Mouse (Mus musculus) forebrain, postnatal 0 days (tissue): Measurements from ENCODE around the gene Epb41l3. TPM values are rescaled to one million over a fixed set of nuclear protein-coding genes. Genes with fewer than 3 reads are reported as not detected.
A peak's percentile ranks its signal among the peaks of the same experiment; 100 is the strongest.

Experiments
- ATAC-seq: fragments of 200-750 bp; cut with Nextera tagmentation; 2 replicates; pipeline ENCODE4 v1.8.0; 2017; ENCODE audit warnings: mild to moderate bottlenecking, moderate library complexity
- DNase-seq: peaks from one replicate; pipeline ENCODE4 v3.0.0-alpha.2; 2015
- H3K27ac ChIP-seq: fragments of 300-500 bp; sonication (generic); 2 replicates; pipeline ENCODE4 v1.5.1; 2014; ENCODE audit warnings: low read depth, mild to moderate bottlenecking, antibody characterized with exemption, low read length, moderate library complexity, mixed read lengths
- H3K27me3 ChIP-seq: fragments of 300-500 bp; sonication (generic); 2 replicates; pipeline ENCODE4 v1.6.1; 2014; ENCODE audit warnings: mild to moderate bottlenecking, low read length, mixed read lengths; ENCODE audit not compliant: insufficient read depth
- H3K36me3 ChIP-seq: fragments of 300-500 bp; sonication (generic); 2 replicates; pipeline ENCODE4 v1.6.1; 2014; ENCODE audit warnings: mild to moderate bottlenecking, moderate library complexity; ENCODE audit not compliant: insufficient read depth
- H3K4me1 ChIP-seq: fragments of 300-500 bp; sonication (generic); 2 replicates; pipeline ENCODE4 v1.6.1; 2014; ENCODE audit warnings: antibody characterized with exemption; ENCODE audit not compliant: insufficient read depth
- H3K4me2 ChIP-seq: fragments of 300-500 bp; sonication (generic); 2 replicates; pipeline ENCODE4 v1.6.1; 2014; ENCODE audit warnings: low read depth, mild to moderate bottlenecking, moderate library complexity
- H3K4me3 ChIP-seq: fragments of 300-500 bp; sonication (generic); 2 replicates; pipeline ENCODE4 v1.5.1; 2014; ENCODE audit warnings: low read depth, low read length, mixed read lengths
- H3K9ac ChIP-seq: fragments of 300-500 bp; sonication (generic); 2 replicates; pipeline ENCODE4 v1.6.1; 2014; ENCODE audit warnings: mild to moderate bottlenecking
- H3K9me3 ChIP-seq: fragments of 300-500 bp; sonication (generic); 2 replicates; pipeline ENCODE4 v1.6.1; 2016; ENCODE audit warnings: low read length
- CTCF ChIP-seq: sonication (generic); IDR thresholded peaks from 2 replicates; pipeline ENCODE4 v1.5.1; 2016; ENCODE audit warnings: antibody characterized with exemption, control low read depth, low read depth
- WGBS: fragments of 180-500 bp; shearing (Covaris S2); extraction: QIAGEN DNeasy Blood & Tissue Kit; methylation state at CpG from one replicate; pipeline ENCODE4 v1.1.7; 2014; 5-methylcytosine and 5-hydroxymethylcytosine counted together
- polyA plus RNA-seq: library from polyadenylated mRNA; unstranded; fragments of >200 nt; fragmentation: Nextera tagmentation; extraction: Ambion mirVana; gene quantifications from 2 replicates; pipeline ENCODE4 v1.2.1, GENCODE M21; 2015
- total RNA-seq: library from RNA; depleted of rRNA; stranded (reverse); fragments of >200 nt; gene quantifications from 2 replicates; pipeline ENCODE4 v1.2.3, GENCODE M21; 2014

Epb41l3 gene
- total and polyA plus RNA-seq, 2 experiments from 2014 or later, result 54.1 to 68.6 TPM

DNA sequence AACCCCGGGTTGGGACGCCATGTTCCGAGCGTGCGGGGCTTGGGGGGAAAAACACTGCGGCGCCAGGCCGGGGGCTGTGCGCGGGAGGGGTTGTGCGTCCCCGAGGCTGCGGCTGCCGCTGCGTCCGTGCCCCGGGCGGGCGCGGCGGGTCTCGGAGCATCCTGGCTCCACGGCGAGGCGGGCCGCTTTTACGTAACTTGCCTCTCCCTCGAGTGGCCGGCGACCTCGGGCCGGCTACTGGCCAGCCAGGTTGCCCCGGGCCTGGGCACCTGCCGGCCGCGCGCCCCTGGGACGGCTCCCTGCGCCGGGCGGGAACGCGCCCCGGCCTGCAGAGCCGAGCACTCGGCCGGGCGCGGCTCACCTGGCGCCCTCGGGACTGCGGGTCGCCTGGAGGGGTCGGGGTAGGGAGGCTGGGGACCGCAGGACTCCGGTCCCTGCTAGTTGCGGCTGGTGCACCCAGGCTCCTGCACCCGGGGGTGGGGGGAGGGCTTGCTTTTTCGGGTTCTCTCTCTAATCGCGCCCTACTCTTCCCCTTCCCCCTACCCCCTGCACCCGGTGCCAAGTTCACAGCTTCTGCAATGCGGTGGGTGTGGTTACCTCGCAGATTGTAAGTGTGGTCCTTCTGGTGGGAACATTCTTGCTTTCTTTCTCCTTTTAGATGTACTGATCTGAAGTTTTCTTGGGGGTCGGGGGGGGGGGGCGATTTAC is 81.8 kb downstream of the Epb41l3 start:
- no peaks in the 10 kb centered on the region for H3K9me3 ChIP-seq
- under 1% methylated on average over 62 of the region's 66 CpGs for WGBS
- no peaks in the 10 kb centered on the region for H3K27me3 ChIP-seq
- ATAC-seq, result peak; percentile 75
- peak; percentile 59 for DNase-seq
- H3K4me2 ChIP-seq, result peak overlapping the region; percentile 80
- H3K9ac ChIP-seq, result peak overlapping the region; percentile 85
- peak overlapping the region; percentile 57 for H3K4me3 ChIP-seq
- H3K36me3 ChIP-seq, result no peaks in the 10 kb centered on the region
- H3K27ac ChIP-seq, result peak overlapping the region; percentile 74
- TF ChIP-seq CTCF, result no peak
- no peaks in the 10 kb centered on the region for H3K4me1 ChIP-seq

DNA sequence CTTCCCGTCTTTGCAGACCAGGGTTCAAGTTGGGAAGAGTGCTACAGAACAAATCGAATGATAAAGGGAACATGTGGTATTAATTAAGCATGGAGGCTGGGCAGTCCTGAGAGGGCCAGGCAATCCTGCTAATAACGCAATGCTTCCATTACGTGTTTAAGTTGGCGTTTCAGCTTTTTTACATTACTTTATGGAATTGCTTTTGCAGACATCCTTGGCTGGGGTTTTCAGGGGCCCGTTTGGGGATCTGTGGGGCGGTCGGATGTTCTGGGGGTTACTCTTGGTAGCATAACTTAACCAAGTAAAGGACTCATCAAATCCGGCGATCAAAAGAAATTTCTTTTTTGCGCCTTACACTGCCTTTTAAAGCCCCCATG is 82.3 kb downstream of the Epb41l3 start:
- TF ChIP-seq CTCF, result no peak
- H3K4me1 ChIP-seq, result no peaks in the 10 kb centered on the region
- no peak overlapping the region for H3K9ac ChIP-seq
- peak overlapping the region; percentile 57 for H3K4me3 ChIP-seq
- no peaks in the 10 kb centered on the region for H3K27me3 ChIP-seq
- WGBS, result 6% methylated on average over 11 of the region's 11 CpGs
- no peaks in the 10 kb centered on the region for H3K9me3 ChIP-seq
- DNase-seq (no peak), ATAC-seq (no peak)
- H3K4me2 ChIP-seq, result peak overlapping the region; percentile 80
- no peaks in the 10 kb centered on the region for H3K36me3 ChIP-seq
- no peak overlapping the region; the same call in 1 of the 2 replicates for H3K27ac ChIP-seq

DNA sequence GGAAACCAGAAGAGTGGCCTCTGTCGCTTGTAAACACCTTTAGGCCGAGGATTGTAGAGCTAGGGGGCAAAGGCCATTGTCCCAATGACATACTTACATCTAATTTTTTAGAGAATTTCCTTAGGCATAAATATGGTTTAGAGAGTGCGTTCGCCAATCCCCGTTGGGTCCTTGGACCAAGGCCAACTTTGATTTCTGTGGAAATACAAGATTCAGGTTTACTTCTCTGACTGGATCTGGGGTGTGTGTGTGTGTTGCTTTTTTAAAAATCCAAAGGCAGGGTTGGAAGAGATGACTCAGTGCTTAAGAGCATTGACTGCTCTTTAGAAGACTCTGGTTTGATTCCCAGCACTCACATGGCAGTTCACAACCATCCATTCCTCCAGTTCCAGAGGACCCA is 83.2 kb downstream of the Epb41l3 start:
- Histone ChIP-seq H3K36me3 (no peaks in the 10 kb centered on the region), H3K4me3 (no peak overlapping the region), H3K27me3 (no peaks in the 10 kb centered on the region), H3K9ac (no peak overlapping the region), H3K9me3 (no peaks in the 10 kb centered on the region), H3K4me1 (no peaks in the 10 kb centered on the region), H3K27ac (no peak overlapping the region), H3K4me2 (peak overlapping the region; percentile 80; the same call in 1 of the 2 replicates)
- WGBS, result 63% methylated on average over 5 of the region's 5 CpGs
- ATAC-seq, result no peak
- no peak for DNase-seq
- no peak for TF ChIP-seq CTCF

DNA sequence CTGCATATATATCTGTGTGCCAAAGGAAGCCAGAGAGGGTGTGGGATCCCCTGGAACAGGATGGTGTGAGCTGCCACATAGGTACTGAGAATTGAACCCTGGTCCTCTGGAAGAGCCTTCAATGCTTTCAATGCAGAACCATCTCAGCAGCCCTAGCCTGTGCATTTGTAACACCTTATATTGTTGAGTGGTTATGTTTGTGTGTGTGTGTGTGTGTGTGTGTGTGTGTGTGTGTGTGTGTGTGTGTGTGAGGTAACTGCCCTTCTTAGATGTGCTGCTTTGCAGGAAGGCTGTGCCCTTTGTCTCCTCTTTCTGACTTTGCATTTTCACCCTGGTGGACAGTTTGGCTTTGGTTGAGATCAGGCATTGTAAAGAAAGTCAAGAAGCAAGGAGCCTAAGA is 87.2 kb downstream of the Epb41l3 start:
- H3K36me3 ChIP-seq, result no peaks in the 10 kb centered on the region
- H3K4me1 ChIP-seq, result no peaks in the 10 kb centered on the region
- no peaks in the 10 kb centered on the region for H3K9me3 ChIP-seq
- H3K27ac ChIP-seq, result no peak overlapping the region
- no peaks in the 10 kb centered on the region for H3K27me3 ChIP-seq
- ATAC-seq, result no peak
- no peak overlapping the region for H3K9ac ChIP-seq
- H3K4me2 ChIP-seq, result no peak overlapping the region
- no peak overlapping the region for H3K4me3 ChIP-seq
- no peak for DNase-seq
- TF ChIP-seq CTCF, result no peak

DNA sequence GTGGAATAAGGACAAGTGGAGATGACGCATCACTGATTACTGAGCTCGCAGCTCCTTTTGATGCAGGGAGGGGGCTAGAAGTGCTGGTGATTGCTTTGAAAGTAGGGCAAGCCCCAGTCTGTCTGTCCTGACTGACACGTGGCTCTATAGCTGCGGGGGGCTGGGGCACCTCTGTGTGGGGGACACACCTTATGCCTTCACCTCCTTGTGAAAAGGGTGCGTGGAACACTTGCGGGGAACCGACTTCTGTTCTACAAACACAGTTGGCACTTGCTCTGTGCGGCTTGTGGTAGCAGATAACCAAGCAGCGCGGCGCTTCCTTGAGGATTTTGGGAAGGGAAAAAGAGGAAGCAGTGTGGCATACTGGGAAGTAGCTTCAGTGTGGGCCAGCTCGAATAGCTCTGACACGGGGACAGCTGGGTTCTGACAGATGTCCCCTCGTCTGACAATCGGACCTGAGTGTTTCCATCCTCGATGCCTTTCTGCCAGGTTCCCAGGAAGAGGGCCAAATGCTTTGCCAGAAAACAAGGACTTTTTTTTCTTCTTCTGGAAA is 101.5 kb downstream of the Epb41l3 start:
- ATAC-seq (peak; percentile 64), DNase-seq (peak; percentile 65)
- Histone ChIP-seq H3K36me3 (no peaks in the 10 kb centered on the region), H3K9me3 (no peaks in the 10 kb centered on the region), H3K4me1 (peaks cover 10% of the 10 kb centered on the region; the same call in 1 of the 2 replicates), H3K9ac (no peak overlapping the region), H3K4me3 (no peak overlapping the region), H3K27ac (peak overlapping the region; percentile 76), H3K4me2 (peak overlapping the region; percentile 29), H3K27me3 (no peaks in the 10 kb centered on the region)
- WGBS, result 51% methylated on average over 16 of the region's 16 CpGs
- TF ChIP-seq CTCF, result no peak

DNA sequence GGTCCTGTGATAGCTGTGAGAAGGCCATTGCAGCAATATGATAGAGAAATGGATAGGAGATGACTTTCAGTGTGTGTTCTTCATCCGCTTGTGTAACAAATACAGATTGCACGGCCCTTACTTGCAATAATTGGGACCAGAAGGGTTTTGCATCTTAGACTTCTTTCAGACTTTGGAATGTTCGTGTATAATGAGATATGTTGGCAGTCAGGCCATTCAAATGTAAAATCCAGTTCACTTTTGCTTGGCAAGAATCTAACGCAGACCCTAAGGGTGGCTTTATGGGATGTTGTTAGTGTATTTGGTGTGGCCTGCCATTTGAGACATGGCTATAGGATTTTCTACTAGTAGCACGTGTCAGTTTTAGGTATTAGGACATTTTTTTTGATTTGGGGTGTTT is 102.5 kb downstream of the Epb41l3 start:
- no peaks in the 10 kb centered on the region for H3K27me3 ChIP-seq
- no peak for TF ChIP-seq CTCF
- DNase-seq, result no peak
- H3K27ac ChIP-seq, result peak overlapping the region; percentile 62
- H3K4me1 ChIP-seq, result peaks cover 10% of the 10 kb centered on the region; the same call in 1 of the 2 replicates
- no peak overlapping the region for H3K4me3 ChIP-seq
- no peak; the same call in 1 of the 2 replicates for ATAC-seq
- no peak overlapping the region for H3K4me2 ChIP-seq
- WGBS, result 30% methylated on average over 5 of the region's 5 CpGs
- H3K9ac ChIP-seq, result no peak overlapping the region
- no peaks in the 10 kb centered on the region for H3K36me3 ChIP-seq
- no peaks in the 10 kb centered on the region for H3K9me3 ChIP-seq

DNA sequence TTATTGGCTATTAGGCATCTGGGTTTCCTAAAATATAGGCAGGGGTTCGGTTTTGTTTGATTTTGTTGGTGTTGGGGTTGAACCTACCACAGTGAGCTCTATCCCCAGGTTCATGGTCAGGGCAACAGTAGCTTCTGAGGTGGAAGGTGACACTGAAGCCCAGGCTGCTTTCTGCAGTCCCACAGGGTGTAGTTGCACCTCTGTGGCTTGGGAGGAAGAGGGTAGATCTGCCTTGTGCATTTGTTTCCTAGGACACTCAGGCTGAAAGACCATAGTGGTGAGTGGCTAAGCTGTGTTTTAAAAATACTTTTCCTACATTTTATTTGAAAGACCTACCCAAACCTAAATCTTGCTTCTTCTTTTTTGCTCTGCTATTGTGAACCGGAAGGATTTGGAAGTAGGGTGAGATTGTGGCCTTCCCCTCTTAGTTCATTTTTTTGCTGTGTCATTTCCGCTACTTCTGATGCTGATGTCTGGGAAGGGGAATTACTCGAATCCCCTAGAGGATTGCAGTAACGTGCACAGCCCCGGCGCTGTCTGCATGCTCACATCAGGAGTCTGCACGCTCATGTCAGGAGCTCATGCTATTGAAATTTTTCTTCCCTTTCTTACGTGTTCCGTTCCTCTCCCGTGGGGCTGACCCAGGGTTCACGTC is 105.5 kb downstream of the Epb41l3 start:
- H3K9me3 ChIP-seq, result no peaks in the 10 kb centered on the region
- no peak overlapping the region for H3K4me3 ChIP-seq
- H3K4me1 ChIP-seq, result peaks cover 10% of the 10 kb centered on the region; the same call in 1 of the 2 replicates
- whole genome bisulfite sequencing, result 23% methylated on average over 12 of the region's 12 CpGs
- TF ChIP-seq CTCF, result no peak
- no peaks in the 10 kb centered on the region for H3K27me3 ChIP-seq
- no peak overlapping the region for H3K9ac ChIP-seq
- H3K27ac ChIP-seq, result peak overlapping the region; percentile 0; the same call in 1 of the 2 replicates
- no peaks in the 10 kb centered on the region for H3K36me3 ChIP-seq
- ATAC-seq, result peak; percentile 85
- peak; percentile 65 for DNase-seq
- peak overlapping the region; percentile 11; the same call in 1 of the 2 replicates for H3K4me2 ChIP-seq
